Comparison of ENCODE assay signal across 20 mouse cellular contexts in the genomic region with DNA sequence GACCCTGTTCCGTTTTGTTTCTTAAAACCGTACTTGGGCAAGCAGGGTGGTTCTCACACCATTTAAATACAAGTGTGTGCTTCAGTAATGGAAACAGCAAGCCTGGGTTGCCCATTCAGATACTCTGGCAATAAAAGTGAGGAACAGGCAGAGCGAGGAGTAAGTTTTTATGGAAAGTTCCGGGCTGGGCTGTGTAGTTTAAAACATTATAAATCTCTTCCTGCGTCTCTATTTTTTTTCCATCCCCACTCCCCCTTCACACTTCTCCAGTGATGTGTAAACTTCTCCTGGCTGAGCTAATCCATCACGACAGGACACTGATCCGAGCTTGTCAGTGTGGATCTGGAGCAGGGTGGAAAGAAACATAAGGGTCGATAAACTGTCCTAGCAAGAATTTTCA.
DNase-seq lines count a peak whose midpoint lies in the region; ATAC-seq and TF ChIP-seq lines count a peak whose summit lies in the region.
"Had no signal": no experiment of that assay in that cellular context is flagged by ENCODE, and none has a peak within 500 bp of the region (broad histone marks: within the 10 kb centered on the region; RNA-seq: fewer than 3 reads in every experiment).

No protein-coding gene starts in this region.

- no peak for TF ChIP-seq CTCF in intestine, postnatal 0 days (IDR thresholded peaks at IDR 0.05; ENCODE audit: low read depth)
- no peak for TF ChIP-seq CTCF in left cerebral cortex, adult 2 months (IDR thresholded peaks at IDR 0.05)

- WGBS in hindbrain, embryonic 16.5 days, result 66% methylated on average over 8 of the region's 8 CpGs
- 70% methylated on average over 8 of the region's 8 CpGs for WGBS in hindbrain, embryonic 12.5 days
- 38% methylated on average over 8 of the region's 8 CpGs for whole genome bisulfite sequencing in limb, embryonic 12.5 days
- 57% methylated on average over 8 of the region's 8 CpGs for WGBS in limb, embryonic 10.5 days
- 29% methylated on average over 8 of the region's 8 CpGs for WGBS in intestine, postnatal 0 days
- 31% methylated on average over 8 of the region's 8 CpGs for WGBS in stomach, embryonic 16.5 days

- H3K36me3 ChIP-seq in hindbrain, embryonic 16.5 days (ENCODE audit: control insufficient read depth, insufficient read depth, low read length), result no peaks in the 10 kb centered on the region
- no peaks in the 10 kb centered on the region for H3K36me3 ChIP-seq in hindbrain, embryonic 12.5 days
- no peaks in the 10 kb centered on the region for H3K36me3 ChIP-seq in limb, embryonic 12.5 days
- H3K36me3 ChIP-seq in limb, embryonic 10.5 days, result no peaks in the 10 kb centered on the region
- no peaks in the 10 kb centered on the region for H3K36me3 ChIP-seq in intestine, postnatal 0 days (ENCODE audit: control insufficient read depth, insufficient read depth)
- no peaks in the 10 kb centered on the region for H3K36me3 ChIP-seq in stomach, embryonic 16.5 days (ENCODE audit: control insufficient read depth, insufficient read depth, low read length)
- H3K36me3 ChIP-seq: embryonic facial prominence, embryonic 13.5 days; hindbrain, embryonic 10.5 days; midbrain, embryonic 10.5 days; neural tube, embryonic 12.5 days had no signal

- no peak overlapping the region for H3K9ac ChIP-seq in hindbrain, embryonic 16.5 days (ENCODE audit: low read depth, low read length)
- no peak overlapping the region for H3K9ac ChIP-seq in hindbrain, embryonic 12.5 days
- no peak overlapping the region for H3K9ac ChIP-seq in limb, embryonic 12.5 days (replicated peaks)
- no peak overlapping the region for H3K9ac ChIP-seq in intestine, postnatal 0 days (ENCODE audit: low read depth, low read length)
- H3K9ac ChIP-seq in stomach, embryonic 16.5 days (ENCODE audit: low read length), result no peak overlapping the region
- H3K9ac ChIP-seq: embryonic facial prominence, embryonic 13.5 days; neural tube, embryonic 12.5 days had no signal

- H3K4me3 ChIP-seq in hindbrain, embryonic 16.5 days (ENCODE audit: low read length), result no peak overlapping the region
- H3K4me3 ChIP-seq in hindbrain, embryonic 12.5 days, result no peak overlapping the region
- H3K4me3 ChIP-seq in limb, embryonic 12.5 days (replicated peaks), result no peak overlapping the region
- H3K4me3 ChIP-seq in limb, embryonic 10.5 days, result no peak overlapping the region
- H3K4me3 ChIP-seq in intestine, postnatal 0 days (ENCODE audit: low read depth, low read length), result no peak overlapping the region
- H3K4me3 ChIP-seq in stomach, embryonic 16.5 days (replicated peaks; ENCODE audit: low read length), result no peak overlapping the region
- H3K4me3 ChIP-seq in left cerebral cortex, adult 2 months, result no peak overlapping the region
- H3K4me3 ChIP-seq: embryonic facial prominence, embryonic 13.5 days; hindbrain, embryonic 10.5 days; midbrain, embryonic 10.5 days; neural tube, embryonic 12.5 days had no signal

- H3K27me3 ChIP-seq in hindbrain, embryonic 16.5 days (replicated peaks; ENCODE audit: control insufficient read depth, insufficient read depth, low read length), result no peaks in the 10 kb centered on the region
- H3K27me3 ChIP-seq in hindbrain, embryonic 12.5 days, result no peaks in the 10 kb centered on the region
- H3K27me3 ChIP-seq in limb, embryonic 12.5 days, result no peaks in the 10 kb centered on the region
- no peaks in the 10 kb centered on the region for H3K27me3 ChIP-seq in limb, embryonic 10.5 days (ENCODE audit: low read depth, poor library complexity, severe bottlenecking)
- H3K27me3 ChIP-seq in intestine, postnatal 0 days (replicated peaks; ENCODE audit: control insufficient read depth, insufficient read depth, low read length), result no peaks in the 10 kb centered on the region
- no peaks in the 10 kb centered on the region for H3K27me3 ChIP-seq in stomach, embryonic 16.5 days (ENCODE audit: control insufficient read depth, insufficient read depth, low read length)
- H3K27me3 ChIP-seq: embryonic facial prominence, embryonic 13.5 days; neural tube, embryonic 12.5 days had no signal

- H3K27ac ChIP-seq in hindbrain, embryonic 16.5 days (ENCODE audit: low read depth, low read length), result peak overlapping the region; percentile 27; the same call in 1 of the 2 replicates
- H3K27ac ChIP-seq in hindbrain, embryonic 12.5 days, result no peak overlapping the region
- peak overlapping the region; percentile 75 for H3K27ac ChIP-seq in limb, embryonic 12.5 days
- H3K27ac ChIP-seq in limb, embryonic 10.5 days, result no peak overlapping the region
- H3K27ac ChIP-seq in intestine, postnatal 0 days (ENCODE audit: low read depth, low read length), result 0 out of 2 replicates have a peak overlapping the region, but pooled peaks have one; percentile 3
- H3K27ac ChIP-seq in stomach, embryonic 16.5 days (ENCODE audit: low read length), result peak overlapping the region; percentile 7; the same call in 1 of the 2 replicates
- H3K27ac ChIP-seq in left cerebral cortex, adult 2 months, result no peak overlapping the region
- H3K27ac ChIP-seq: embryonic facial prominence, embryonic 13.5 days; hindbrain, embryonic 10.5 days; midbrain, embryonic 10.5 days; neural tube, embryonic 12.5 days had no signal

- H3K4me2 ChIP-seq in hindbrain, embryonic 16.5 days (ENCODE audit: low read length), result no peak overlapping the region
- no peak overlapping the region for H3K4me2 ChIP-seq in hindbrain, embryonic 12.5 days (replicated peaks)
- H3K4me2 ChIP-seq in limb, embryonic 12.5 days, result no peak overlapping the region
- H3K4me2 ChIP-seq in intestine, postnatal 0 days (replicated peaks; ENCODE audit: low read depth), result no peak overlapping the region
- no peak overlapping the region for H3K4me2 ChIP-seq in stomach, embryonic 16.5 days (ENCODE audit: low read depth, low read length)
- H3K4me2 ChIP-seq: embryonic facial prominence, embryonic 13.5 days; neural tube, embryonic 12.5 days had no signal

- intact Hi-C loops in left cerebral cortex, adult 2 months (cut with DNase I), result no loop called here

- peaks cover 14% of the 10 kb centered on the region for H3K4me1 ChIP-seq in hindbrain, embryonic 16.5 days (ENCODE audit: control insufficient read depth, insufficient read depth, low read depth, low read length)
- peaks cover 16% of the 10 kb centered on the region for H3K4me1 ChIP-seq in hindbrain, embryonic 12.5 days
- peaks cover 31% of the 10 kb centered on the region for H3K4me1 ChIP-seq in limb, embryonic 12.5 days (replicated peaks)
- peaks cover 27% of the 10 kb centered on the region for H3K4me1 ChIP-seq in limb, embryonic 10.5 days
- H3K4me1 ChIP-seq in intestine, postnatal 0 days (replicated peaks; ENCODE audit: control insufficient read depth, insufficient read depth, low read length), result peaks cover 6% of the 10 kb centered on the region; the same call in 1 of the 2 replicates
- H3K4me1 ChIP-seq in stomach, embryonic 16.5 days (ENCODE audit: control insufficient read depth, insufficient read depth, low read length), result peaks cover 19% of the 10 kb centered on the region

- no peaks in the 10 kb centered on the region for H3K9me3 ChIP-seq in hindbrain, embryonic 16.5 days (ENCODE audit: control insufficient read depth, low read length)
- no peaks in the 10 kb centered on the region for H3K9me3 ChIP-seq in hindbrain, embryonic 12.5 days (replicated peaks)
- H3K9me3 ChIP-seq in limb, embryonic 12.5 days, result no peaks in the 10 kb centered on the region
- H3K9me3 ChIP-seq in limb, embryonic 10.5 days (replicated peaks), result no peaks in the 10 kb centered on the region
- H3K9me3 ChIP-seq in intestine, postnatal 0 days (ENCODE audit: control insufficient read depth), result no peaks in the 10 kb centered on the region
- no peaks in the 10 kb centered on the region for H3K9me3 ChIP-seq in stomach, embryonic 16.5 days (replicated peaks; ENCODE audit: control insufficient read depth, low read length)
- H3K9me3 ChIP-seq: embryonic facial prominence, embryonic 13.5 days; hindbrain, embryonic 10.5 days; midbrain, embryonic 10.5 days; neural tube, embryonic 12.5 days had no signal

- no peak for DNase-seq in limb, embryonic 10.5 days (ENCODE audit: low spot score)
- no peak for DNase-seq in left cerebral cortex, adult 2 months (ENCODE audit: extremely low spot score in 1 of 2, low spot score in 2 of 2)
- no peak for DNase-seq in cerebellum, postnatal 36 days
- DNase-seq: adrenal gland, postnatal 10 days; cerebellum, adult 18-20 months; kidney, adult 8-10 months; left cerebral cortex, postnatal 4 days; lung, postnatal 36 days; right cerebral cortex, postnatal 4 days; thymus, adult 2 months had no signal

- no peak for ATAC-seq in hindbrain, embryonic 16.5 days
- no peak for ATAC-seq in hindbrain, embryonic 12.5 days (ENCODE audit: low FRiP score)
- no peak for ATAC-seq in limb, embryonic 12.5 days (ENCODE audit: insufficient number of reproducible peaks, insufficient read depth, low FRiP score, low TSS enrichment, low read depth)
- ATAC-seq in intestine, postnatal 0 days, result no peak
- no peak for ATAC-seq in stomach, embryonic 16.5 days (ENCODE audit: insufficient read depth, low FRiP score)
- ATAC-seq: forebrain, embryonic 16.5 days had no signal

Comparison
In these comparisons a context has a peak if more than half of its experiments do, and no peak if none do; other contexts are left out.
1. H3K27ac ChIP-seq: peak in hindbrain, embryonic 16.5 days (single experiment), limb, embryonic 12.5 days (single experiment), intestine, postnatal 0 days (single experiment) and stomach, embryonic 16.5 days (single experiment); none in hindbrain, embryonic 12.5 days (single experiment), limb, embryonic 10.5 days (single experiment) and left cerebral cortex, adult 2 months (single experiment).